Mouse (Mus musculus) liver, adult 2 months (tissue): ENCODE data around the gene Smad3.

Experiments
- CTCF ChIP-seq: fragments of 200-500 bp; IDR thresholded peaks from 2 replicates; pipeline ENCODE4 v1.5.1; 2011; ENCODE audit warnings: low read depth, low read length, control low read depth
- POLR2A ChIP-seq: fragments of 200-500 bp; IDR thresholded peaks from 2 replicates; pipeline ENCODE4 v1.6.1; 2011; ENCODE audit warnings: low read length, control low read depth; ENCODE audit not compliant: insufficient read depth; ENCODE audit errors: extremely low read depth

DNA sequence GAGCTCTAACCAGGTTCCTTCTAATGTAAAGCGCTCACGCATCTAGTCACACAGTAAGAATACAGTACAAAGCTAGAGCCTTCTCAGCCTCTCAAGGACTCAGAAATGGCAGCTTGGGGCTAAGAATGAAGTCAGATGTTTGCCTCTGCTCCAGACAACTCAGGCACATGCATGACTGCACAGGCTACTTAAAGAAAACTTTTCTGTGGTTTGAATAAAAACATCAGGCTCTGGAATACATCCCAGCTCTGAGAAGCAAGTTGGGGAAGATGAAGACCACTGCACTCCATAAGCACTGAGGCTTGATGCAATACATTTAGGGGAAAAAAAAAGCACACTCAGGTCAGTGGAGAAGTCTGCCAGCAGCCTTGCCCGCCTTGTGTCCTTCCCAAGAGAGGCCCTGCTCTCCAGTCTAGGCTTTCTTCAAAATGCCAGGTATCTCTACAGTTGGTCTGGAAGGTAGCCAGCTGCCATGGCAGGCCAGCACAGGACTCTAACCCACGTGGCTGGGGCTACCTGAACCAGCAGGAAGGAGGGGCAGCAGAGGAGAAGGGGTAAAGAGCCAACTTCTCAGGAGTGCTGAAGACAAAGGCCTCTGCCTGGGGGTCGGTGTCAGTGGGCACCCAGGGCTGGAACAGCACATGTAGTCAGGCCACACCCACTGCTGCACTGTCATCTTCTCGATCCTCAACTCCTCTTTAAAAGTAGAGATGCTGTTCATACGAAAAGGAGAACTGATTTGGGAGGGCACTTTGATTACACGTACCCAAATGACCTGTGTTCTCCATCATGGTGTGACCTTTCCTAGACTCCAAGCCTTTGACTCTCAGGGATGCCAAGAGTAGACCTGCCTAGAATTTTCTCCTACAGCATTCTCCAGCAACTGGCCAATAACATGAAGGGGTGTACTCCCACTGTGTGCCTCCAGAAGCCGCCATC, 109.9 kb downstream of the Smad3 start:
- TF ChIP-seq CTCF (no peak), POLR2A (no peak)
